Mouse (Mus musculus): ENCODE results near the gene Oscar.

- TF ChIP-seq CTCF (IDR thresholded peaks at IDR 0.05; ENCODE audit: borderline replicate concordance, insufficient read depth, low read length) = no peak
- peak; percentile 65 for TF ChIP-seq POLR2A (IDR thresholded peaks at IDR 0.05; ENCODE audit: low read depth, low read length)
Observed at GRCm38 (mm10) chr7:3629543-3630477, 13.9 kb upstream of the Oscar start, which contains the start of the genes Tfpt and Prpf31.

Data from embryonic fibroblast, embryonic 13.5 days (primary cell).